Comparison of ENCODE assay signal across 9 mouse cellular contexts in genomic region chr6:55379641-55380335, GRCm38 (mm10). TPM values are rescaled to one million over a fixed set of nuclear protein-coding genes. Genes with fewer than 3 reads are reported as not detected.
A peak's percentile ranks its signal among the peaks of the same experiment; 100 is the strongest.
DNase-seq lines count a peak whose midpoint lies in the region; ATAC-seq and TF ChIP-seq lines count a peak whose summit lies in the region.
"Had no signal": no experiment of that assay in that cellular context is flagged by ENCODE, and none has a peak within 500 bp of the region (broad histone marks: within the 10 kb centered on the region; RNA-seq: fewer than 3 reads in every experiment).

No protein-coding gene starts in this region.

- H3K27me3 ChIP-seq in heart, postnatal 0 days (ENCODE audit: control insufficient read depth, insufficient read depth, low read length): peaks cover 10% of the 10 kb centered on the region; the same call in 1 of the 2 replicates
- H3K27me3 ChIP-seq in heart, embryonic 10.5 days (ENCODE audit: insufficient read depth, poor library complexity, severe bottlenecking): peaks cover 90% of the 10 kb centered on the region
- H3K27me3 ChIP-seq in MEL (ENCODE audit: control insufficient read depth in 1 of 2, insufficient read depth in 2 of 2, low read length in 2 of 2): no peaks in the 10 kb centered on the region
- H3K27me3 ChIP-seq in hindbrain, embryonic 14.5 days (ENCODE audit: control insufficient read depth, insufficient read depth, low read length): no peaks in the 10 kb centered on the region
- H3K27me3 ChIP-seq in liver, embryonic 13.5 days: 0 out of 2 replicates have a peak, but pooled peaks cover 4% of the 10 kb centered on the region
- H3K27me3 ChIP-seq in neural tube, embryonic 12.5 days (replicated peaks): no peaks in the 10 kb centered on the region; the same call in 1 of the 2 replicates

- ATAC-seq in heart, postnatal 0 days (ENCODE audit: insufficient read depth, low read depth): no peak
- peak; percentile 53 for ATAC-seq in hindbrain, embryonic 14.5 days (ENCODE audit: low FRiP score)
- peak; percentile 31 for ATAC-seq in liver, embryonic 13.5 days (ENCODE audit: low read depth)
- ATAC-seq in neural tube, embryonic 12.5 days (ENCODE audit: low FRiP score, low read depth): peak; percentile 69; the same call in 1 of the 2 replicates

- TF ChIP-seq POLR2A in MEL (IDR thresholded peaks at IDR 0.05; ENCODE audit: control insufficient read depth in 1 of 2, insufficient read depth in 1 of 2, low read depth in 1 of 2, low read length in 2 of 2, poor library complexity in 1 of 2): no peak

- no peak overlapping the region for H3K27ac ChIP-seq in heart, postnatal 0 days (ENCODE audit: low read depth)
- no peak overlapping the region for H3K27ac ChIP-seq in heart, embryonic 10.5 days
- no peak overlapping the region for H3K27ac ChIP-seq in MEL (ENCODE audit: control insufficient read depth, low read depth, low read length)
- H3K27ac ChIP-seq in hindbrain, embryonic 14.5 days: no peak overlapping the region
- H3K27ac ChIP-seq in liver, embryonic 13.5 days: no peak overlapping the region; the same call in 1 of the 2 replicates
- no peak overlapping the region for H3K27ac ChIP-seq in neural tube, embryonic 12.5 days

- TF ChIP-seq EP300 in heart, postnatal 0 days (IDR thresholded peaks at IDR 0.05; ENCODE audit: low read depth): no peak
- TF ChIP-seq EP300 in MEL (IDR thresholded peaks at IDR 0.05; ENCODE audit: low read depth in 1 of 2, low read length in 2 of 2): no peak

- H3K9ac ChIP-seq in heart, postnatal 0 days (replicated peaks; ENCODE audit: low read depth, low read length): no peak overlapping the region
- H3K9ac ChIP-seq in MEL (ENCODE audit: control insufficient read depth, low read depth, low read length, poor library complexity, severe bottlenecking): no peak overlapping the region
- no peak overlapping the region for H3K9ac ChIP-seq in hindbrain, embryonic 14.5 days
- H3K9ac ChIP-seq in liver, embryonic 13.5 days: no peak overlapping the region; the same call in 1 of the 2 replicates
- no peak overlapping the region for H3K9ac ChIP-seq in neural tube, embryonic 12.5 days

- DNase-seq in heart, postnatal 0 days (ENCODE audit: low spot score): no peak
- DNase-seq in heart, embryonic 10.5 days (ENCODE audit: low spot score): no peak
- peak; percentile 60 for DNase-seq in MEL (ENCODE audit: low read depth, low spot score)
- DNase-seq in cerebellum, postnatal 25 days: peak; percentile 53 to 71
- DNase-seq in hindbrain, embryonic 14.5 days (ENCODE audit: low spot score): peak; percentile 79
- no peak for DNase-seq in liver, embryonic 13.5 days
- no peak for DNase-seq in gastrocnemius, postnatal 25 days

- no peaks in the 10 kb centered on the region for H3K4me1 ChIP-seq in heart, postnatal 0 days (ENCODE audit: control insufficient read depth, insufficient read depth)
- no peaks in the 10 kb centered on the region for H3K4me1 ChIP-seq in heart, embryonic 10.5 days
- no peaks in the 10 kb centered on the region for H3K4me1 ChIP-seq in MEL (ENCODE audit: control insufficient read depth in 1 of 2, insufficient read depth in 2 of 2, low read length in 2 of 2)
- no peaks in the 10 kb centered on the region for H3K4me1 ChIP-seq in hindbrain, embryonic 14.5 days (replicated peaks; ENCODE audit: control insufficient read depth, insufficient read depth, low read length)
- peaks cover 56% of the 10 kb centered on the region for H3K4me1 ChIP-seq in liver, embryonic 13.5 days (replicated peaks)
- no peaks in the 10 kb centered on the region for H3K4me1 ChIP-seq in neural tube, embryonic 12.5 days

- H3K4me3 ChIP-seq in heart, postnatal 0 days (ENCODE audit: low read depth, low read length): no peak overlapping the region
- no peak overlapping the region for H3K4me3 ChIP-seq in heart, embryonic 10.5 days
- no peak overlapping the region for H3K4me3 ChIP-seq in MEL (ENCODE audit: control insufficient read depth in 1 of 2, insufficient read depth in 1 of 2, low read depth in 2 of 2, low read length in 2 of 2)
- H3K4me3 ChIP-seq in hindbrain, embryonic 14.5 days (replicated peaks; ENCODE audit: low read length): no peak overlapping the region
- H3K4me3 ChIP-seq in liver, embryonic 13.5 days (replicated peaks): no peak overlapping the region
- H3K4me3 ChIP-seq in neural tube, embryonic 12.5 days: no peak overlapping the region

- H3K4me2 ChIP-seq in heart, postnatal 0 days (ENCODE audit: low read depth, low read length): no peak overlapping the region
- H3K4me2 ChIP-seq in hindbrain, embryonic 14.5 days (replicated peaks): no peak overlapping the region
- H3K4me2 ChIP-seq in liver, embryonic 13.5 days: no peak overlapping the region
- no peak overlapping the region for H3K4me2 ChIP-seq in neural tube, embryonic 12.5 days (replicated peaks)

- H3K79me2 ChIP-seq in MEL (ENCODE audit: control insufficient read depth, insufficient read depth, low read length, poor library complexity): no peaks in the 10 kb centered on the region

- 35% methylated on average over 3 of the region's 3 CpGs for WGBS in heart, postnatal 0 days
- WGBS in heart, embryonic 10.5 days: 40% methylated on average over 3 of the region's 3 CpGs
- WGBS in hindbrain, embryonic 14.5 days: 44% methylated on average over 3 of the region's 3 CpGs
- 27% methylated on average over 3 of the region's 3 CpGs for WGBS in liver, embryonic 13.5 days (ENCODE audit: insufficient replicate concordance)
- WGBS in neural tube, embryonic 12.5 days: 38% methylated on average over 3 of the region's 3 CpGs

- peak; percentile 39 for TF ChIP-seq RAD21 in MEL (IDR thresholded peaks at IDR 0.05; ENCODE audit: low read depth, low read length)

- H3K9me3 ChIP-seq in heart, postnatal 0 days (replicated peaks; ENCODE audit: control insufficient read depth, low read length): no peaks in the 10 kb centered on the region
- H3K9me3 ChIP-seq in heart, embryonic 10.5 days: no peaks in the 10 kb centered on the region
- no peaks in the 10 kb centered on the region for H3K9me3 ChIP-seq in MEL (replicated peaks; ENCODE audit: insufficient read depth, low read length)
- no peaks in the 10 kb centered on the region for H3K9me3 ChIP-seq in hindbrain, embryonic 14.5 days (ENCODE audit: control insufficient read depth, low read length)
- H3K9me3 ChIP-seq in liver, embryonic 13.5 days (replicated peaks): no peaks in the 10 kb centered on the region
- no peaks in the 10 kb centered on the region for H3K9me3 ChIP-seq in neural tube, embryonic 12.5 days

- H3K36me3 ChIP-seq in heart, postnatal 0 days (replicated peaks; ENCODE audit: control insufficient read depth, insufficient read depth, low read length): no peaks in the 10 kb centered on the region
- no peaks in the 10 kb centered on the region for H3K36me3 ChIP-seq in heart, embryonic 10.5 days
- no peaks in the 10 kb centered on the region for H3K36me3 ChIP-seq in MEL (ENCODE audit: control insufficient read depth in 1 of 2, insufficient read depth in 2 of 2, low read length in 2 of 2)
- H3K36me3 ChIP-seq in hindbrain, embryonic 14.5 days (replicated peaks; ENCODE audit: control insufficient read depth, insufficient read depth): no peaks in the 10 kb centered on the region
- H3K36me3 ChIP-seq in liver, embryonic 13.5 days: no peaks in the 10 kb centered on the region
- H3K36me3 ChIP-seq in neural tube, embryonic 12.5 days: no peaks in the 10 kb centered on the region

- TF ChIP-seq CTCF in heart, postnatal 0 days (IDR thresholded peaks at IDR 0.05; ENCODE audit: low read depth): peak; percentile 69
- peak; percentile 59 to 79 (median 63) for TF ChIP-seq CTCF in MEL (IDR thresholded peaks at IDR 0.05 in 2 of 3, conservative IDR thresholded peaks at IDR 0.05 in 1 of 3; ENCODE audit: control insufficient read depth in 1 of 3, insufficient read depth in 1 of 3, low read depth in 2 of 3, low read length in 3 of 3, poor library complexity in 1 of 3, severe bottlenecking in 1 of 3)

TF ChIP-seq in MEL, 35 proteins besides CTCF, POLR2A, EP300 and RAD21:
- TF ChIP-seq TAL1 (IDR thresholded peaks at IDR 0.05; ENCODE audit: low read length) (no peak), SMC3 (IDR thresholded peaks at IDR 0.05; ENCODE audit: low read depth, low read length) (peak; percentile 58), NRF1 (IDR thresholded peaks at IDR 0.05; ENCODE audit: insufficient read depth, low read depth, low read length, poor library complexity, severe bottlenecking) (no peak)

RNA-seq across cellular contexts. Expression of gene Ghrhr, which starts 3.7 kb away (rescaled TPM):
- not detected in 2 replicates for total RNA-seq in heart, postnatal 0 days (2014; rRNA removed; ENCODE audit: low replicate concordance)
- polyA plus RNA-seq in heart, postnatal 0 days (2015; fragmentation: Nextera tagmentation; extraction: Ambion mirVana): not detected in 2 replicates
- not detected in 2 replicates for polyA plus RNA-seq in heart, embryonic 10.5 days (2016; fragmentation: Nextera tagmentation; extraction: Ambion mirVana)
- not detected in 2 replicates for total RNA-seq in MEL (2012; rRNA removed)
- not detected for polyA plus RNA-seq in MEL (2012; ENCODE audit: insufficient read depth in 1 of 2, insufficient read length in 2 of 2, low read depth in 1 of 2, low replicate concordance in 2 of 2, missing spikeins in 1 of 2)
- not detected in 2 replicates for polyA plus RNA-seq in hindbrain, embryonic 14.5 days (2014; fragmentation: Nextera tagmentation; extraction: Ambion mirVana)
- polyA plus RNA-seq in liver, embryonic 13.5 days (2015; fragmentation: Nextera tagmentation; extraction: Ambion mirVana): 0.06 and 0.08 TPM in 2 replicates
- polyA plus RNA-seq in neural tube, embryonic 12.5 days (2016; fragmentation: Nextera tagmentation; extraction: Ambion mirVana): not detected in 2 replicates
- not detected for total RNA-seq in gastrocnemius, postnatal 25 days (2021)
- total RNA-seq: layer of hippocampus, postnatal 25 days had no signal

RNA-seq across cellular contexts. Expression of gene Aqp1, which starts 43.6 kb away (rescaled TPM):
- 146 and 148 TPM in 2 replicates for total RNA-seq in heart, postnatal 0 days (2014; rRNA removed; ENCODE audit: low replicate concordance)
- polyA plus RNA-seq in heart, postnatal 0 days (2015; fragmentation: Nextera tagmentation; extraction: Ambion mirVana): 56.4 and 58.0 TPM in 2 replicates
- polyA plus RNA-seq in heart, embryonic 10.5 days (2016; fragmentation: Nextera tagmentation; extraction: Ambion mirVana): 5.1 and 8.3 TPM in 2 replicates
- 17.3 and 57.2 TPM in 2 replicates for total RNA-seq in MEL (2012; rRNA removed)
- 10 to 100 TPM in 1 of 2 experiments, not detected in 1; 95.3 TPM for polyA plus RNA-seq in MEL (2012; ENCODE audit: insufficient read depth in 1 of 2, insufficient read length in 2 of 2, low read depth in 1 of 2, low replicate concordance in 2 of 2, missing spikeins in 1 of 2)
- polyA plus RNA-seq in hindbrain, embryonic 14.5 days (2014; fragmentation: Nextera tagmentation; extraction: Ambion mirVana): 3.6 and 6.5 TPM in 2 replicates
- polyA plus RNA-seq in liver, embryonic 13.5 days (2015; fragmentation: Nextera tagmentation; extraction: Ambion mirVana): 41.7 and 45.2 TPM in 2 replicates
- polyA plus RNA-seq in neural tube, embryonic 12.5 days (2016; fragmentation: Nextera tagmentation; extraction: Ambion mirVana): 3.0 and 3.4 TPM in 2 replicates
- total RNA-seq in gastrocnemius, postnatal 25 days (2021): 100 to 1,000 TPM; 203 to 271 TPM

Comparison
In these comparisons a context has a peak if more than half of its experiments do, and no peak if none do; other contexts are left out.
1. DNase-seq: peak in MEL (single experiment), cerebellum, postnatal 25 days (2 of 2) and hindbrain, embryonic 14.5 days (single experiment); none in heart, postnatal 0 days (single experiment), heart, embryonic 10.5 days (single experiment), liver, embryonic 13.5 days (single experiment) and gastrocnemius, postnatal 25 days (single experiment).